In the genomic region with DNA sequence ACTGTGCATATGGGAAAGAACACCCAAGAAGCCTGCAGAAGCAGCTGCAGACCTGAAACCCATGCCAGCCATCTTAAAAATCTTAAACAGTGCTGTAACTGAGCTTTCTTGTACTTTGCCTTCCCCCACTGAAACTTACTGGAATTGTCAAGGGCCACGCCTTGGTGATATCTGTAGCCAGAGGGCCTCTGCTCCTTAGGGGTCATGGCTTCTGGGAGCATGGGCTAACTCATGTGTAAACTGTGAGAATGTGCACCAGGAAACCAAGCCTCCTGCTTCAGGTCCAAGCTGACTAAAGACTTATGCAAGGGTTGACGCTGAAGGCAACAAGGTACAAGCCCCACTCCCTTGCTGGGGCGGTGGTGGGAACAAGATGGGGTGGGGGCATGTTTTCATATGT, we compare ENCODE assay signal across 21 mouse cellular contexts.
A peak's percentile ranks its signal among the peaks of the same experiment; 100 is the strongest.
DNase-seq lines count a peak whose midpoint lies in the region; ATAC-seq lines count a peak whose summit lies in the region.
"Had no signal": no experiment of that assay in that cellular context is flagged by ENCODE, and none has a peak within 500 bp of the region (broad histone marks: within the 10 kb centered on the region; RNA-seq: fewer than 3 reads in every experiment).

No protein-coding gene starts in this region.

- intact Hi-C loops in left cerebral cortex, postnatal 10 days (cut with DNase I) = no loop called here

- H3K4me1 ChIP-seq in kidney, embryonic 16.5 days (ENCODE audit: insufficient read depth, low read length) = peaks cover 13% of the 10 kb centered on the region
- peaks cover 51% of the 10 kb centered on the region for H3K4me1 ChIP-seq in limb, embryonic 10.5 days
- H3K4me1 ChIP-seq in stomach, embryonic 16.5 days (ENCODE audit: control insufficient read depth, insufficient read depth, low read length) = peaks cover 16% of the 10 kb centered on the region
- H3K4me1 ChIP-seq in liver, embryonic 12.5 days = peaks cover 9% of the 10 kb centered on the region; the same call in 1 of the 2 replicates
- no peaks in the 10 kb centered on the region for H3K4me1 ChIP-seq in midbrain, embryonic 13.5 days (replicated peaks)

- 60% methylated on average over 3 of the region's 3 CpGs for WGBS in kidney, embryonic 16.5 days
- 57% methylated on average over 3 of the region's 3 CpGs for WGBS in limb, embryonic 10.5 days
- WGBS in stomach, embryonic 16.5 days = 64% methylated on average over 3 of the region's 3 CpGs
- WGBS in liver, embryonic 12.5 days (ENCODE audit: insufficient replicate concordance) = 56% methylated on average over 3 of the region's 3 CpGs
- WGBS in midbrain, embryonic 13.5 days = 96% methylated on average over 3 of the region's 3 CpGs

- H3K27ac ChIP-seq in kidney, embryonic 16.5 days (ENCODE audit: low read length) = no peak overlapping the region
- H3K27ac ChIP-seq in limb, embryonic 10.5 days = peak overlapping the region; percentile 61; the same call in 1 of the 2 replicates
- H3K27ac ChIP-seq in stomach, embryonic 16.5 days (ENCODE audit: low read length) = peak overlapping the region; percentile 53; the same call in 1 of the 2 replicates
- no peak overlapping the region for H3K27ac ChIP-seq in liver, embryonic 12.5 days
- no peak overlapping the region for H3K27ac ChIP-seq in midbrain, embryonic 13.5 days
- H3K27ac ChIP-seq: embryonic facial prominence, embryonic 15.5 days; gastrocnemius, adult 2 months had no signal

- H3K4me2 ChIP-seq in kidney, embryonic 16.5 days (replicated peaks; ENCODE audit: low read depth, low read length) = no peak overlapping the region
- H3K4me2 ChIP-seq in stomach, embryonic 16.5 days (ENCODE audit: low read depth, low read length) = no peak overlapping the region
- H3K4me2 ChIP-seq in liver, embryonic 12.5 days = no peak overlapping the region
- no peak overlapping the region for H3K4me2 ChIP-seq in midbrain, embryonic 13.5 days (replicated peaks)
- H3K4me2 ChIP-seq: embryonic facial prominence, embryonic 15.5 days had no signal

- H3K9ac ChIP-seq in kidney, embryonic 16.5 days (replicated peaks; ENCODE audit: low read length) = no peak overlapping the region
- 0 out of 2 replicates have a peak overlapping the region, but pooled peaks have one; percentile 18 for H3K9ac ChIP-seq in stomach, embryonic 16.5 days (ENCODE audit: low read length)
- H3K9ac ChIP-seq in liver, embryonic 12.5 days = no peak overlapping the region
- H3K9ac ChIP-seq in midbrain, embryonic 13.5 days (replicated peaks) = no peak overlapping the region
- H3K9ac ChIP-seq: embryonic facial prominence, embryonic 15.5 days had no signal

- no peak overlapping the region for H3K4me3 ChIP-seq in kidney, embryonic 16.5 days (ENCODE audit: low read length)
- no peak overlapping the region for H3K4me3 ChIP-seq in limb, embryonic 10.5 days
- H3K4me3 ChIP-seq in stomach, embryonic 16.5 days (replicated peaks; ENCODE audit: low read length) = no peak overlapping the region
- no peak overlapping the region for H3K4me3 ChIP-seq in liver, embryonic 12.5 days
- H3K4me3 ChIP-seq in midbrain, embryonic 13.5 days (replicated peaks) = no peak overlapping the region
- H3K4me3 ChIP-seq: embryonic facial prominence, embryonic 15.5 days; erythroblast, embryonic 14.5 days; forebrain, embryonic 10.5 days; gastrocnemius, adult 2 months; heart, embryonic 10.5 days had no signal

- no peaks in the 10 kb centered on the region for H3K36me3 ChIP-seq in kidney, embryonic 16.5 days (ENCODE audit: insufficient read depth, low read length)
- H3K36me3 ChIP-seq in limb, embryonic 10.5 days = no peaks in the 10 kb centered on the region
- H3K36me3 ChIP-seq in stomach, embryonic 16.5 days (ENCODE audit: control insufficient read depth, insufficient read depth, low read length) = no peaks in the 10 kb centered on the region
- no peaks in the 10 kb centered on the region for H3K36me3 ChIP-seq in liver, embryonic 12.5 days
- H3K36me3 ChIP-seq in midbrain, embryonic 13.5 days = no peaks in the 10 kb centered on the region
- H3K36me3 ChIP-seq: embryonic facial prominence, embryonic 15.5 days; forebrain, embryonic 10.5 days; heart, embryonic 10.5 days had no signal

- no peak for ATAC-seq in kidney, embryonic 16.5 days (ENCODE audit: low FRiP score, low TSS enrichment)
- ATAC-seq in stomach, embryonic 16.5 days (ENCODE audit: insufficient read depth, low FRiP score) = no peak; the same call in 1 of the 2 replicates
- ATAC-seq in liver, embryonic 12.5 days = no peak
- no peak for ATAC-seq in midbrain, embryonic 13.5 days
- ATAC-seq: forebrain, embryonic 14.5 days had no signal

- DNase-seq in kidney, adult 9 months = peak; percentile 39
- no peak for DNase-seq in limb, embryonic 10.5 days (ENCODE audit: low spot score)
- DNase-seq in left cerebral cortex, postnatal 10 days (ENCODE audit: extremely low spot score in 1 of 2, low spot score in 2 of 2) = no peak
- DNase-seq: adrenal gland, postnatal 10 days; cerebellum, adult 11 months; cerebellum, adult 8-10 months; cerebellum, postnatal 14 days; embryo, embryonic 11 days; gastrocnemius, adult 2 months; gastrocnemius, postnatal 25 days; heart, postnatal 10 days; heart, postnatal 4 days had no signal

- no peaks in the 10 kb centered on the region for H3K27me3 ChIP-seq in kidney, embryonic 16.5 days (ENCODE audit: insufficient read depth, low read length)
- 0 out of 2 replicates have a peak, but pooled peaks cover 11% of the 10 kb centered on the region for H3K27me3 ChIP-seq in limb, embryonic 10.5 days (ENCODE audit: low read depth, poor library complexity, severe bottlenecking)
- H3K27me3 ChIP-seq in stomach, embryonic 16.5 days (ENCODE audit: control insufficient read depth, insufficient read depth, low read length) = no peaks in the 10 kb centered on the region
- 0 out of 2 replicates have a peak, but pooled peaks cover 6% of the 10 kb centered on the region for H3K27me3 ChIP-seq in liver, embryonic 12.5 days (replicated peaks)
- H3K27me3 ChIP-seq in midbrain, embryonic 13.5 days = peaks cover 25% of the 10 kb centered on the region
- H3K27me3 ChIP-seq: embryonic facial prominence, embryonic 15.5 days had no signal

- H3K9me3 ChIP-seq in kidney, embryonic 16.5 days (ENCODE audit: low read length) = no peaks in the 10 kb centered on the region
- no peaks in the 10 kb centered on the region for H3K9me3 ChIP-seq in limb, embryonic 10.5 days (replicated peaks)
- H3K9me3 ChIP-seq in stomach, embryonic 16.5 days (replicated peaks; ENCODE audit: control insufficient read depth, low read length) = no peaks in the 10 kb centered on the region
- no peaks in the 10 kb centered on the region for H3K9me3 ChIP-seq in liver, embryonic 12.5 days (replicated peaks)
- no peaks in the 10 kb centered on the region for H3K9me3 ChIP-seq in midbrain, embryonic 13.5 days
- H3K9me3 ChIP-seq: embryonic facial prominence, embryonic 15.5 days; forebrain, embryonic 10.5 days; heart, embryonic 10.5 days had no signal

Comparison
In these comparisons a context has a peak if more than half of its experiments do, and no peak if none do; other contexts are left out.
1. H3K27ac ChIP-seq: peak in limb, embryonic 10.5 days (single experiment) and stomach, embryonic 16.5 days (single experiment); none in kidney, embryonic 16.5 days (single experiment), liver, embryonic 12.5 days (single experiment) and midbrain, embryonic 13.5 days (single experiment).